Mouse (Mus musculus) lung, embryonic 16.5 days (tissue): ENCODE data around the gene Zfp386. TPM values are rescaled to one million over a fixed set of nuclear protein-coding genes. Genes with fewer than 3 reads are reported as not detected.

Experiments used
- ATAC-seq: fragments of 200-750 bp; cut with Nextera tagmentation; 2 replicates; pipeline ENCODE4 v1.8.0; 2017; ENCODE audit warnings: low read depth, mild to moderate bottlenecking, moderate library complexity
- H3K27ac ChIP-seq: fragments of 300-500 bp; sonication (generic); 2 replicates; pipeline ENCODE4 v1.5.1; 2014; ENCODE audit warnings: mild to moderate bottlenecking, control low read depth, low read length
- H3K27me3 ChIP-seq: fragments of 300-500 bp; sonication (generic); 2 replicates; pipeline ENCODE4 v1.6.1; 2014; ENCODE audit warnings: low read depth, low read length, mixed read lengths; ENCODE audit not compliant: control insufficient read depth, insufficient read depth
- H3K36me3 ChIP-seq: fragments of 300-500 bp; sonication (generic); 2 replicates; pipeline ENCODE4 v1.6.1; 2014; ENCODE audit warnings: low read length; ENCODE audit not compliant: control insufficient read depth, insufficient read depth
- H3K4me1 ChIP-seq: fragments of 300-500 bp; sonication (generic); replicated peaks from 2 replicates; pipeline ENCODE4 v1.6.1; 2014; ENCODE audit warnings: low read length, mixed read lengths; ENCODE audit not compliant: control insufficient read depth, insufficient read depth
- H3K4me2 ChIP-seq: fragments of 300-500 bp; sonication (generic); 2 replicates; pipeline ENCODE4 v1.6.1; 2014; ENCODE audit warnings: low read depth, low read length, control low read depth
- H3K4me3 ChIP-seq: fragments of 300-500 bp; sonication (generic); 2 replicates; pipeline ENCODE4 v1.5.1; 2014; ENCODE audit warnings: mild to moderate bottlenecking, low read length, control low read depth
- H3K9ac ChIP-seq: fragments of 300-500 bp; sonication (generic); 2 replicates; pipeline ENCODE4 v1.6.1; 2014; ENCODE audit warnings: low read length, control low read depth
- H3K9me3 ChIP-seq: fragments of 300-500 bp; sonication (generic); 2 replicates; pipeline ENCODE4 v1.6.1; 2016; ENCODE audit warnings: low read length; ENCODE audit not compliant: control insufficient read depth
- WGBS: fragments of 180-500 bp; shearing (Covaris S2); extraction: QIAGEN DNeasy Blood & Tissue Kit; methylation state at CpG from one replicate; pipeline ENCODE4 v1.1.7; 2014; 5-methylcytosine and 5-hydroxymethylcytosine counted together
- polyA plus RNA-seq: library from polyadenylated mRNA; unstranded; fragments of >200 nt; fragmentation: Nextera tagmentation; extraction: Ambion mirVana; gene quantifications from 2 replicates; pipeline ENCODE4 v1.2.1, GENCODE M21; 2015

The Zfp386 gene
- polyA plus RNA-seq, 1 experiment from 2014 or later: 42.8 TPM

GRCm38 (mm10) chr12:116049701-116050100 is 2.2 kb downstream of the Zfp386 start:
- H3K4me1 ChIP-seq: peaks cover 14% of the 10 kb centered on the region
- H3K9me3 ChIP-seq: no peaks in the 10 kb centered on the region
- H3K4me3 ChIP-seq: no peak overlapping the region
- H3K27me3 ChIP-seq: no peaks in the 10 kb centered on the region
- peaks cover 6% of the 10 kb centered on the region for H3K36me3 ChIP-seq
- H3K9ac ChIP-seq: no peak overlapping the region
- ATAC-seq: no peak
- WGBS: 77% methylated on average over 6 of the region's 6 CpGs
- no peak overlapping the region for H3K4me2 ChIP-seq
- no peak overlapping the region for H3K27ac ChIP-seq

- Histone ChIP-seq H3K27me3 (no peaks in the 10 kb centered on the region), H3K36me3 (peaks cover 39% of the 10 kb centered on the region), H3K9ac (no peak overlapping the region), H3K4me3 (no peak overlapping the region), H3K9me3 (peaks cover 8% of the 10 kb centered on the region), H3K4me2 (no peak overlapping the region), H3K4me1 (peaks cover 3% of the 10 kb centered on the region; the same call in 1 of the 2 replicates), H3K27ac (no peak overlapping the region)
- 89% methylated on average over 8 of the region's 8 CpGs for WGBS
- no peak for ATAC-seq
Measured at GRCm38 (mm10) chr12:116054342-116054741, 6.8 kb downstream of the Zfp386 start.

GRCm38 (mm10) chr12:116056112-116056511 is 8.6 kb downstream of the Zfp386 start:
- Histone ChIP-seq H3K4me2 (no peak overlapping the region), H3K27me3 (no peaks in the 10 kb centered on the region), H3K36me3 (peaks cover 55% of the 10 kb centered on the region), H3K4me3 (no peak overlapping the region), H3K4me1 (no peaks in the 10 kb centered on the region), H3K9me3 (peaks cover 14% of the 10 kb centered on the region), H3K27ac (no peak overlapping the region), H3K9ac (no peak overlapping the region)
- no peak for ATAC-seq
- WGBS: 85% methylated on average over 3 of the region's 3 CpGs

- Histone ChIP-seq H3K9ac (no peak overlapping the region), H3K27ac (no peak overlapping the region), H3K9me3 (peaks cover 21% of the 10 kb centered on the region), H3K27me3 (no peaks in the 10 kb centered on the region), H3K4me1 (no peaks in the 10 kb centered on the region), H3K4me2 (no peak overlapping the region), H3K4me3 (no peak overlapping the region), H3K36me3 (peaks cover 45% of the 10 kb centered on the region)
- 91% methylated on average over 5 of the region's 5 CpGs for WGBS
- ATAC-seq: no peak
Measured at GRCm38 (mm10) chr12:116061561-116062193, 14.2 kb downstream of the Zfp386 start.

GRCm38 (mm10) chr12:116062194-116062583 is 14.7 kb downstream of the Zfp386 start:
- no peaks in the 10 kb centered on the region for H3K4me1 ChIP-seq
- peaks cover 19% of the 10 kb centered on the region for H3K9me3 ChIP-seq
- H3K36me3 ChIP-seq: peaks cover 40% of the 10 kb centered on the region
- no peaks in the 10 kb centered on the region for H3K27me3 ChIP-seq
- no peak overlapping the region for H3K27ac ChIP-seq
- 94% methylated on average over 2 of the region's 2 CpGs for WGBS
- H3K4me2 ChIP-seq: no peak overlapping the region
- no peak for ATAC-seq
- H3K9ac ChIP-seq: no peak overlapping the region
- no peak overlapping the region for H3K4me3 ChIP-seq

- ATAC-seq: no peak
Measured at GRCm38 (mm10) chr12:116063020-116063419, 15.5 kb downstream of the Zfp386 start.

GRCm38 (mm10) chr12:116071023-116071422 is 23.5 kb downstream of the Zfp386 start:
- WGBS: 21% methylated on average over 3 of the region's 3 CpGs
- no peaks in the 10 kb centered on the region for H3K27me3 ChIP-seq
- H3K9ac ChIP-seq: no peak overlapping the region
- H3K27ac ChIP-seq: no peak overlapping the region
- no peaks in the 10 kb centered on the region for H3K9me3 ChIP-seq
- no peak overlapping the region for H3K4me2 ChIP-seq
- ATAC-seq: peak; percentile 87
- no peaks in the 10 kb centered on the region for H3K36me3 ChIP-seq
- no peaks in the 10 kb centered on the region for H3K4me1 ChIP-seq
- H3K4me3 ChIP-seq: no peak overlapping the region

More at GRCm38 (mm10) chr12:116063020-116063419, 15.5 kb downstream of the Zfp386 start:
- peaks cover 34% of the 10 kb centered on the region for H3K36me3 ChIP-seq
- no peaks in the 10 kb centered on the region for H3K27me3 ChIP-seq
- no peak overlapping the region for H3K9ac ChIP-seq
- no peak overlapping the region for H3K27ac ChIP-seq
- WGBS: 98% methylated on average over 4 of the region's 4 CpGs
- H3K4me3 ChIP-seq: no peak overlapping the region
- H3K9me3 ChIP-seq: peaks cover 19% of the 10 kb centered on the region
- no peak overlapping the region for H3K4me2 ChIP-seq
- H3K4me1 ChIP-seq: no peaks in the 10 kb centered on the region

- peaks cover 4% of the 10 kb centered on the region; the same call in 1 of the 2 replicates for H3K27me3 ChIP-seq
- peak within 1 kb of the TSS; percentile 69 for H3K4me3 ChIP-seq
- no peak within 1 kb of the TSS for H3K27ac ChIP-seq
- peak within 1 kb of the TSS; percentile 73 for H3K9ac ChIP-seq
- H3K4me2 ChIP-seq: peak within 1 kb of the TSS; percentile 95
- WGBS: 6% methylated on average over 33 of the region's 33 CpGs
- peaks cover 7% of the 10 kb centered on the region for H3K4me1 ChIP-seq
- ATAC-seq: peak; percentile 95
- H3K36me3 ChIP-seq: no peaks in the 10 kb centered on the region
- no peaks in the 10 kb centered on the region for H3K9me3 ChIP-seq
Measured at GRCm38 (mm10) chr12:116077074-116077854, 29.7 kb downstream of the Zfp386 start, which contains the start of gene Vipr2. Vipr2 (plus strand) TSS chr12:116077726.

- peaks cover 7% of the 10 kb centered on the region for H3K4me1 ChIP-seq
- no peaks in the 10 kb centered on the region for H3K36me3 ChIP-seq
- peak overlapping the region; percentile 95 for H3K4me2 ChIP-seq
- no peak overlapping the region for H3K27ac ChIP-seq
- H3K9me3 ChIP-seq: no peaks in the 10 kb centered on the region
- H3K9ac ChIP-seq: peak overlapping the region; percentile 73
- 1% methylated on average over 24 of the region's 24 CpGs for WGBS
- peak overlapping the region; percentile 69 for H3K4me3 ChIP-seq
- H3K27me3 ChIP-seq: peaks cover 4% of the 10 kb centered on the region; the same call in 1 of the 2 replicates
- peak; percentile 73 for ATAC-seq
Measured at GRCm38 (mm10) chr12:116077855-116078366, 30.4 kb downstream of the Zfp386 start.
